Mouse (Mus musculus) MEL (cell line): ENCODE measurements around the gene Sit1.
A peak's percentile ranks its signal among the peaks of the same experiment; 100 is the strongest.

Source experiments
- CTCF ChIP-seq, 3 experiments: IDR thresholded peaks in 2 of 3; conservative IDR thresholded peaks in 1 of 3; 2 replicates each; pipeline ENCODE4 v1.5.1; 2011 to 2012; ENCODE audit warnings: low read length in 3 of 3, low read depth in 2 of 3, mild to moderate bottlenecking in 2 of 3, improper control_type of control experiment in 1 of 3, inconsistent platforms in 1 of 3, mixed read lengths in 1 of 3, moderate library complexity in 1 of 3; ENCODE audit not compliant: control insufficient read depth in 1 of 3, insufficient read depth in 1 of 3, poor library complexity in 1 of 3, severe bottlenecking in 1 of 3
- ELF1 ChIP-seq: IDR thresholded peaks from 2 replicates; pipeline ENCODE4 v1.6.1; 2014; ENCODE audit warnings: low read depth, mild to moderate bottlenecking, inconsistent platforms, low read length, improper control_type of control experiment, moderate library complexity
- EP300 ChIP-seq, 2 experiments: IDR thresholded peaks; 2 replicates each; pipeline ENCODE4 v1.6.1; 2011; ENCODE audit warnings: improper control_type of control experiment in 2 of 2, low read length in 2 of 2, low read depth in 1 of 2, mild to moderate bottlenecking in 1 of 2
- ETS1 ChIP-seq: IDR thresholded peaks from 2 replicates; pipeline ENCODE4 v1.6.1; 2012; ENCODE audit warnings: low read depth, mild to moderate bottlenecking, inconsistent platforms, low read length, improper control_type of control experiment, moderate library complexity
- GATA1 ChIP-seq: IDR thresholded peaks from 2 replicates; pipeline ENCODE4 v1.6.1; 2011; ENCODE audit warnings: low read depth, low read length, improper control_type of control experiment
- HCFC1 ChIP-seq: IDR thresholded peaks from 2 replicates; pipeline ENCODE4 v1.6.1; 2012; ENCODE audit warnings: low read depth, mild to moderate bottlenecking, inconsistent platforms, low read length, improper control_type of control experiment, moderate library complexity
- MAFK ChIP-seq: IDR thresholded peaks from 2 replicates; pipeline ENCODE4 v1.6.1; 2011; ENCODE audit warnings: low read depth, mild to moderate bottlenecking, low read length, improper control_type of control experiment, borderline replicate concordance
- MAZ ChIP-seq: IDR thresholded peaks from 2 replicates; pipeline ENCODE4 v1.6.1; 2012; ENCODE audit warnings: low read depth, mild to moderate bottlenecking, inconsistent platforms, low read length, improper control_type of control experiment
- MEF2A ChIP-seq: IDR thresholded peaks from 2 replicates; pipeline ENCODE4 v1.6.1; 2014; ENCODE audit warnings: low read depth, mild to moderate bottlenecking, inconsistent platforms, low read length, improper control_type of control experiment; ENCODE audit not compliant: poor library complexity, insufficient replicate concordance, severe bottlenecking; ENCODE audit errors: extremely low read depth
- MYC ChIP-seq: IDR thresholded peaks from 2 replicates; pipeline ENCODE4 v1.6.1; 2011; ENCODE audit warnings: low read depth, mild to moderate bottlenecking, low read length, improper control_type of control experiment, moderate library complexity
- POLR2A ChIP-seq, 2 experiments: IDR thresholded peaks; 2 replicates each; pipeline ENCODE4 v1.6.1; 2011 to 2012; ENCODE audit warnings: low read length in 2 of 2, mild to moderate bottlenecking in 2 of 2, control low read depth in 1 of 2, improper control_type of control experiment in 1 of 2, low read depth in 1 of 2, moderate library complexity in 1 of 2; ENCODE audit not compliant: control insufficient read depth in 1 of 2, insufficient read depth in 1 of 2, poor library complexity in 1 of 2
- UBTF ChIP-seq: IDR thresholded peaks from 2 replicates; pipeline ENCODE4 v1.6.1; 2012; ENCODE audit warnings: low read depth, mild to moderate bottlenecking, inconsistent platforms, low read length, improper control_type of control experiment, moderate library complexity, borderline replicate concordance; ENCODE audit not compliant: insufficient read depth
- USF2 ChIP-seq, 2 experiments: IDR thresholded peaks; 2 replicates each; pipeline ENCODE4 v1.6.1; 2011 to 2012; ENCODE audit warnings: improper control_type of control experiment in 2 of 2, low read length in 2 of 2, borderline replicate concordance in 1 of 2, inconsistent platforms in 1 of 2, low read depth in 1 of 2, mild to moderate bottlenecking in 1 of 2; ENCODE audit not compliant: insufficient read depth in 1 of 2
- ZKSCAN1 ChIP-seq: IDR thresholded peaks from 2 replicates; pipeline ENCODE4 v1.6.1; 2012; ENCODE audit warnings: low read depth, mild to moderate bottlenecking, inconsistent platforms, low read length, improper control_type of control experiment, moderate library complexity

- no peak for TF ChIP-seq CTCF (IDR thresholded peaks at IDR 0.05 in 2 of 3, conservative IDR thresholded peaks at IDR 0.05 in 1 of 3; ENCODE audit: control insufficient read depth in 1 of 3, insufficient read depth in 1 of 3, low read depth in 2 of 3, low read length in 3 of 3, poor library complexity in 1 of 3, severe bottlenecking in 1 of 3)
- 0 out of 2 replicates have a peak, but pooled peaks have one; percentile 31 for TF ChIP-seq HCFC1
- no peak for TF ChIP-seq MAFK
- TF ChIP-seq ELF1, result 0 out of 2 replicates have a peak, but pooled peaks have one; percentile 14
- no peak for TF ChIP-seq MAZ
- TF ChIP-seq MYC, result no peak
- no peak for TF ChIP-seq UBTF
- TF ChIP-seq POLR2A (IDR thresholded peaks at IDR 0.05; ENCODE audit: control insufficient read depth in 1 of 2, insufficient read depth in 1 of 2, low read depth in 1 of 2, low read length in 2 of 2, poor library complexity in 1 of 2), result no peak
- TF ChIP-seq MEF2A, result no peak
- peak; percentile 32 to 45; a peak in 3 of 4 replicates for TF ChIP-seq EP300 (IDR thresholded peaks at IDR 0.05; ENCODE audit: low read depth in 1 of 2, low read length in 2 of 2)
- 0 out of 2 replicates have a peak, but pooled peaks have one; percentile 32 for TF ChIP-seq ETS1
- TF ChIP-seq GATA1, result no peak
- no peak for TF ChIP-seq USF2 (IDR thresholded peaks at IDR 0.05; ENCODE audit: borderline replicate concordance in 1 of 2, insufficient read depth in 1 of 2, low read depth in 1 of 2, low read length in 2 of 2)
- no peak for TF ChIP-seq ZKSCAN1
Measured at GRCm38 (mm10) chr4:43481894-43482456, 1.6 kb downstream of the Sit1 start.
